In the genomic region with DNA sequence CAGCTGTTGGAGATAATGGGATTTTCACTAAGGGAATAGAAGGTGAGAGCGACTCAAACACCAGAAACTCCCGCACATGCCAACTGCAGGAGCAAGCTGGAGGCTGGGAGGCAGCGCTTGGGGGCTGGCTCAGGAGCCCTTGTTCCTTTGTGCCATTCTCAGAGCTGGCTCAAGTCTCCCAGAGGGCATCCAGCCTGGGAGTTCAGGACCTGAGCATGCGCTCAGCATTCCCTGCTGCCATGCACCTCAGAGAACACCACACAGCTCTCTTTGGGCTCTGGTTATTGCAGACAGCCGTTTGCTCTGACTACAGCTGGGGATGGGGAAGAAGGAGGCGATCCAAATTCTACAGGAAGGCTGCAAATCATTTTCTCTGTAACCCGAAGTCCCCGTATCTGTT, we compare ENCODE assay signal across 13 mouse cellular contexts.
DNase-seq lines count a peak whose midpoint lies in the region; ATAC-seq lines count a peak whose summit lies in the region.
"Had no signal": no experiment of that assay in that cellular context is flagged by ENCODE, and none has a peak within 500 bp of the region (broad histone marks: within the 10 kb centered on the region; RNA-seq: fewer than 3 reads in every experiment).

No protein-coding gene starts in this region.

- no peak overlapping the region for H3K9ac ChIP-seq in midbrain, embryonic 14.5 days (replicated peaks; ENCODE audit: low read length)
- H3K9ac ChIP-seq: heart, embryonic 13.5 days; liver, embryonic 13.5 days had no signal

- H3K4me2 ChIP-seq in midbrain, embryonic 14.5 days (ENCODE audit: low read length), result no peak overlapping the region
- H3K4me2 ChIP-seq: heart, embryonic 13.5 days; liver, embryonic 13.5 days had no signal

- WGBS in embryonic facial prominence, embryonic 10.5 days, result 39% methylated on average over 8 of the region's 8 CpGs
- WGBS in midbrain, embryonic 14.5 days, result 42% methylated on average over 8 of the region's 8 CpGs

- peak overlapping the region; percentile 67 for H3K27ac ChIP-seq in embryonic facial prominence, embryonic 10.5 days (replicated peaks)
- no peak overlapping the region for H3K27ac ChIP-seq in midbrain, embryonic 14.5 days (replicated peaks; ENCODE audit: low read depth, low read length)
- H3K27ac ChIP-seq: heart, embryonic 13.5 days; liver, embryonic 13.5 days had no signal

- intact Hi-C loops in gastrocnemius, postnatal 36 days (cut with DNase I), result no loop called here
- intact Hi-C loops in heart, postnatal 14 days (cut with DNase I), result no loop called here

- peaks cover 14% of the 10 kb centered on the region for H3K4me1 ChIP-seq in embryonic facial prominence, embryonic 10.5 days
- H3K4me1 ChIP-seq in midbrain, embryonic 14.5 days (ENCODE audit: control insufficient read depth, insufficient read depth, low read length), result peaks cover 12% of the 10 kb centered on the region; the same call in 1 of the 2 replicates
- H3K4me1 ChIP-seq: liver, embryonic 13.5 days had no signal

- DNase-seq in gastrocnemius, adult 18-20 months (ENCODE audit: low spot score), result peak; percentile 36
- DNase-seq in gastrocnemius, postnatal 36 days, result no peak
- DNase-seq in kidney, postnatal 36 days, result peak; percentile 10 to 25
- DNase-seq in kidney, adult 11 months, result no peak
- DNase-seq in embryonic facial prominence, embryonic 10.5 days (ENCODE audit: low spot score), result peak; percentile 57
- DNase-seq in midbrain, embryonic 14.5 days, result peak; percentile 60
- DNase-seq in heart, postnatal 14 days, result no peak
- no peak for DNase-seq in layer of hippocampus, adult 8-10 months (ENCODE audit: low spot score in 2 of 2)
- DNase-seq: cerebellum, adult 2 months; liver, embryonic 13.5 days; lung, postnatal 10 days; thymus, postnatal 14 days had no signal

- H3K36me3 ChIP-seq in embryonic facial prominence, embryonic 10.5 days (replicated peaks), result no peaks in the 10 kb centered on the region
- no peaks in the 10 kb centered on the region for H3K36me3 ChIP-seq in midbrain, embryonic 14.5 days (ENCODE audit: control insufficient read depth, insufficient read depth, low read length)
- H3K36me3 ChIP-seq: heart, embryonic 13.5 days; liver, embryonic 13.5 days had no signal

- no peaks in the 10 kb centered on the region for H3K9me3 ChIP-seq in embryonic facial prominence, embryonic 10.5 days
- H3K9me3 ChIP-seq in midbrain, embryonic 14.5 days (ENCODE audit: control insufficient read depth, low read length), result no peaks in the 10 kb centered on the region
- H3K9me3 ChIP-seq: heart, embryonic 13.5 days; liver, embryonic 13.5 days had no signal

- 0 out of 2 replicates have a peak overlapping the region, but pooled peaks have one; percentile 18 for H3K4me3 ChIP-seq in embryonic facial prominence, embryonic 10.5 days
- H3K4me3 ChIP-seq in midbrain, embryonic 14.5 days (replicated peaks; ENCODE audit: low read depth, low read length), result no peak overlapping the region
- H3K4me3 ChIP-seq: heart, embryonic 13.5 days; liver, embryonic 13.5 days had no signal

- H3K27me3 ChIP-seq in embryonic facial prominence, embryonic 10.5 days (replicated peaks; ENCODE audit: low read depth, poor library complexity, severe bottlenecking), result 0 out of 2 replicates have a peak, but pooled peaks cover 4% of the 10 kb centered on the region
- no peaks in the 10 kb centered on the region for H3K27me3 ChIP-seq in midbrain, embryonic 14.5 days (ENCODE audit: control insufficient read depth, insufficient read depth, low read length)
- H3K27me3 ChIP-seq: liver, embryonic 13.5 days had no signal

- ATAC-seq in midbrain, embryonic 14.5 days (ENCODE audit: low FRiP score, low TSS enrichment), result no peak

Comparison
In these comparisons a context has a peak if more than half of its experiments do, and no peak if none do; other contexts are left out.
1. DNase-seq: peak in gastrocnemius, adult 18-20 months (single experiment), kidney, postnatal 36 days (2 of 2), embryonic facial prominence, embryonic 10.5 days (single experiment) and midbrain, embryonic 14.5 days (single experiment); none in gastrocnemius, postnatal 36 days (0 of 2), kidney, adult 11 months (single experiment), heart, postnatal 14 days (0 of 2) and layer of hippocampus, adult 8-10 months (0 of 2).